Mouse (Mus musculus) liver, embryonic 11.5 days (tissue): ENCODE data around the gene Olfr288. TPM values are rescaled to one million over a fixed set of nuclear protein-coding genes. Genes with fewer than 3 reads are reported as not detected.

Source experiments
- ATAC-seq: fragments of 200-750 bp; cut with Nextera tagmentation; replicated peaks from 2 replicates; pipeline ENCODE4 v1.8.0; 2017; ENCODE audit warnings: moderate number of reproducible peaks, mild to moderate bottlenecking, moderate TSS enrichment, moderate library complexity; ENCODE audit not compliant: low FRiP score
- DNase-seq: peaks from one replicate; pipeline ENCODE4 v3.0.0-alpha.2; 2017; ENCODE audit warnings: low spot score
- H3K27ac ChIP-seq: fragments of 300-500 bp; sonication (generic); 2 replicates; pipeline ENCODE4 v1.5.1; 2014; ENCODE audit warnings: mild to moderate bottlenecking, low read depth, low read length, control low read depth
- H3K27me3 ChIP-seq: fragments of 300-500 bp; sonication (generic); replicated peaks from 2 replicates; pipeline ENCODE4 v1.6.1; 2014; ENCODE audit warnings: low read length, mixed read lengths; ENCODE audit not compliant: control insufficient read depth, insufficient read depth
- H3K36me3 ChIP-seq: fragments of 300-500 bp; sonication (generic); 2 replicates; pipeline ENCODE4 v1.6.1; 2014; ENCODE audit warnings: mild to moderate bottlenecking, low read length, moderate library complexity, mixed read lengths; ENCODE audit not compliant: control insufficient read depth, insufficient read depth
- H3K4me1 ChIP-seq: fragments of 300-500 bp; sonication (generic); replicated peaks from 2 replicates; pipeline ENCODE4 v1.6.1; 2014; ENCODE audit warnings: low read length, mixed read lengths; ENCODE audit not compliant: control insufficient read depth, insufficient read depth
- H3K4me2 ChIP-seq: fragments of 300-500 bp; sonication (generic); 2 replicates; pipeline ENCODE4 v1.6.1; 2014; ENCODE audit warnings: mild to moderate bottlenecking, control low read depth, moderate library complexity
- H3K4me3 ChIP-seq: fragments of 300-500 bp; sonication (generic); 2 replicates; pipeline ENCODE4 v1.5.1; 2014; ENCODE audit warnings: low read depth, low read length, control low read depth
- H3K9ac ChIP-seq: fragments of 300-500 bp; sonication (generic); 2 replicates; pipeline ENCODE4 v1.6.1; 2014; ENCODE audit warnings: low read depth, low read length, control low read depth
- H3K9me3 ChIP-seq: fragments of 300-500 bp; sonication (generic); 2 replicates; pipeline ENCODE4 v1.6.1; 2016; ENCODE audit warnings: low read length, inconsistent platforms, mixed read lengths; ENCODE audit not compliant: control insufficient read depth
- WGBS: fragments of 180-500 bp; shearing (Covaris S2); extraction: QIAGEN DNeasy Blood & Tissue Kit; methylation state at CpG from one replicate; pipeline ENCODE4 v1.1.7; 2014; 5-methylcytosine and 5-hydroxymethylcytosine counted together
- polyA plus RNA-seq: library from polyadenylated mRNA; unstranded; fragments of >200 nt; fragmentation: Nextera tagmentation; extraction: Ambion mirVana; gene quantifications from 2 replicates; pipeline ENCODE4 v1.2.1, GENCODE M21; 2014

Gene Olfr288
- polyA plus RNA-seq, result not detected in 2 replicates

DNA sequence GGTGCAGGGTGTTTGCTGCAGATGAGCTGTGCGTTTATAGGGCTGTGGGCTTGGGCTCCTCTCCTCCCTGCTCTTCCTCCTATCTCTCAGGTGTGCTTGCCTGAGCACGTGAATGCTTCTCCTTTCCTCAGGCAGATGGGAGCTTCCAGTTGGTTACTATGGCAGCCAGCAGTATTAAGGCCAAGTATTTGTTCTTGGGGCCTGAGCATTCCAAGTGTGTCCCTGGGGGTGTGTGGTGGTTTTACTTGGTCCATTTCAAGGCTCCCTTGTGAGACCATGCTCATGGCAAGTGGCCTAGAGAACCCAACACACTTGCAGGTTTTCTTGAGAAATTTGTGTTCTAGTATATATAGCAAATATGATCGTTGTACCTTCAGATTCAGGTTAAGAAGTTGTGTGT, at the start of gene Olfr288:
Gene Olfr288, minus strand, starts transcription at position 101 of the 400 bp plus-strand sequence.
- Histone ChIP-seq H3K9ac (no peak within 1 kb of the TSS), H3K36me3 (no peaks in the 10 kb centered on the region), H3K27me3 (no peaks in the 10 kb centered on the region), H3K4me1 (no peaks in the 10 kb centered on the region), H3K4me2 (no peak within 1 kb of the TSS), H3K4me3 (no peak within 1 kb of the TSS), H3K9me3 (no peaks in the 10 kb centered on the region), H3K27ac (no peak within 1 kb of the TSS)
- ATAC-seq, result no peak
- 57% methylated on average over 3 of the region's 3 CpGs for WGBS
- no peak for DNase-seq

DNA sequence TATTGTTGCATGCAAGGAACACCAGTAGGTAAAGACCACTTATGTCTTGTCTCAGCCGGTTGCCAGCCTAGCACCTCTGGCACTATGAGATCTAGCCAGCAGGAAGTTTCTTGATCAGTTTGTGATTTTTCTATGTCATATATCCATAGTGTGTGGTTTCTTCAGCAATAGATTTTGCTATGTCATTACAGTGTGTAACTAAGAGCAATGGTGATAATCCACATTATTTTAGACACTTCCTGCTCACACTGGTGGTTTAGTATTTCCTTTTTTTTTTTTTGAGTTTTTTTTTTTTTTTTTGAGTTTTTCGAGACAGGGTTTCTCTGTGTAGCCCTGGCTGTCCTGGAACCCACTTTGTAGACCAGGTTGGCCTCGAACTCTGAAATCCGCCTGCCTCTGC, 40.1 kb upstream of the Olfr288 start:
- 77% methylated on average over 4 of the region's 4 CpGs for WGBS
- Histone ChIP-seq H3K36me3 (no peaks in the 10 kb centered on the region), H3K9ac (no peak overlapping the region), H3K4me3 (no peak overlapping the region), H3K4me2 (no peak overlapping the region), H3K27ac (no peak overlapping the region), H3K4me1 (no peaks in the 10 kb centered on the region), H3K27me3 (no peaks in the 10 kb centered on the region), H3K9me3 (no peaks in the 10 kb centered on the region)
- ATAC-seq (no peak), DNase-seq (no peak)

DNA sequence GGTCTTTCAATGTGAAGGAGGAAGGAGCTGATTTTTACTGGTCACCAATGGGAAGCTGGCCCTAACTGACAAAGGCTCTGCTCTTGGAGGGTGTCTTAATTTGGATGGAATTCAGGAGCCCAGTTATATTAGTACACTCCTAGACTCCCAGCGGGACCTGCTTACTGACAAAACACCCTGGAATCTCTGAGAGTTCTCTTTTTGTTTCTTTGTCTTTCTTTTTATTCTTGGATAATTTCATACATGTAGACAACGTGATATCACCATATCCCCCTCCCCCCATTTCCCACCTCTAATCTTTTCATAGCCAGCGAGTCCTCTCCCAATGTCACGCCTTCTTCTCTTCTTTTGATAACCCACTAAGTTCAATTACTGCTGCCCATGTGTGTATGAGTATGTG, 39.0 kb upstream of the Olfr288 start, which contains the start of gene Olfr286:
Gene Olfr286, minus strand, starts transcription at position 101 of the 400 bp plus-strand sequence.
- Histone ChIP-seq H3K27me3 (no peaks in the 10 kb centered on the region), H3K9me3 (no peaks in the 10 kb centered on the region), H3K4me3 (no peak within 1 kb of the TSS), H3K4me2 (no peak within 1 kb of the TSS), H3K27ac (no peak within 1 kb of the TSS), H3K36me3 (no peaks in the 10 kb centered on the region), H3K9ac (no peak within 1 kb of the TSS), H3K4me1 (no peaks in the 10 kb centered on the region)
- no peak for DNase-seq
- 77% methylated on average over 4 of the region's 4 CpGs for WGBS
- no peak for ATAC-seq

DNA sequence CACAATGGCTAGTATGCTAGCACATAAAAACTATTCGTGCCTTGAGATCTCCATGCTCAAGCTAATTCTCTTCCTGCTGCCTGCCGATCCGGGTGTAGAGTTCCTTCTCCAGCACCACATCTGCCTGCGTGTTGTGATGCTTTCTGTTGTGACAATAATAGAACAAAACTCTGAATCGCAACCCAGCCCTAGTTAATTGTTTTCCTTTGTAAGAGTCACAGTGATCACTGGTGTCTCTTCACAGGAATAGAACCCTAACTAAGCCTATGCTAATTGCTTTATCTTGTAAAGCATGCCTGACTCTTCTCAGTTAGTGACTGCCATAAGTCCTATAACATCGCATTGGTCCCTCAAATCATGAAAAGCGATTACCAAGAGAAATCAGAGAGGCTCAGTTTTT, 30.8 kb upstream of the Olfr288 start:
- no peak for DNase-seq
- H3K36me3 ChIP-seq, result no peaks in the 10 kb centered on the region
- no peak overlapping the region for H3K27ac ChIP-seq
- H3K4me2 ChIP-seq, result no peak overlapping the region
- H3K9me3 ChIP-seq, result no peaks in the 10 kb centered on the region
- WGBS, result 67% methylated on average over 7 of the region's 7 CpGs
- no peak overlapping the region for H3K4me3 ChIP-seq
- no peak overlapping the region for H3K9ac ChIP-seq
- H3K27me3 ChIP-seq, result no peaks in the 10 kb centered on the region
- ATAC-seq, result no peak
- no peaks in the 10 kb centered on the region for H3K4me1 ChIP-seq

DNA sequence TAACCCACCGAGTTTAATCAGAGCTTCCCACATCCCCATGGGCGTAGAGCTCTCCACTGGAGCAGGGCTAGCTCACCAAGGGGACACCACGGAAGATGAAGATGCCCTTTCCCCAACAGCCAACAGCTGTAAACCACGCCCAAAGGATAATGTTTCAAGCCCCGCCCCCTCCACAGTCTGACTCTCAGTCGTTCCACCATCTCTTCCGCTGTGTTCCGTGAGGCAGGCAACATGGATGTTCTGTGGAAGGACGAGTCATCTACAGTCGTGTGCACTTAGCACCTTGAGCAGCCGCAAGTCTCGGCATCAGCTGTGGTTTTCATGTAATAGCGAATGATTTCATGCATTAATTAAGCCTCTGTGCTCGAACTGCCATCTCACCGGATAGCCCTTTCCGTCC, 30.3 kb upstream of the Olfr288 start:
- DNase-seq (no peak), ATAC-seq (no peak)
- Histone ChIP-seq H3K9me3 (no peaks in the 10 kb centered on the region), H3K4me1 (no peaks in the 10 kb centered on the region), H3K9ac (no peak overlapping the region), H3K4me3 (no peak overlapping the region), H3K4me2 (no peak overlapping the region), H3K36me3 (no peaks in the 10 kb centered on the region), H3K27ac (no peak overlapping the region), H3K27me3 (no peaks in the 10 kb centered on the region)
- 45% methylated on average over 16 of the region's 16 CpGs for WGBS

- DNase-seq (no peak), ATAC-seq (no peak)
- H3K9me3 ChIP-seq, result no peaks in the 10 kb centered on the region
- H3K27ac ChIP-seq, result no peak overlapping the region
- no peak overlapping the region for H3K4me2 ChIP-seq
- H3K4me1 ChIP-seq, result no peaks in the 10 kb centered on the region
- no peaks in the 10 kb centered on the region for H3K27me3 ChIP-seq
- H3K9ac ChIP-seq, result no peak overlapping the region
- no peak overlapping the region for H3K4me3 ChIP-seq
- no peaks in the 10 kb centered on the region for H3K36me3 ChIP-seq
These were observed 27.0 kb upstream of the Olfr288 start for GRCm38 (mm10) chr15:98222377-98222776.

DNA sequence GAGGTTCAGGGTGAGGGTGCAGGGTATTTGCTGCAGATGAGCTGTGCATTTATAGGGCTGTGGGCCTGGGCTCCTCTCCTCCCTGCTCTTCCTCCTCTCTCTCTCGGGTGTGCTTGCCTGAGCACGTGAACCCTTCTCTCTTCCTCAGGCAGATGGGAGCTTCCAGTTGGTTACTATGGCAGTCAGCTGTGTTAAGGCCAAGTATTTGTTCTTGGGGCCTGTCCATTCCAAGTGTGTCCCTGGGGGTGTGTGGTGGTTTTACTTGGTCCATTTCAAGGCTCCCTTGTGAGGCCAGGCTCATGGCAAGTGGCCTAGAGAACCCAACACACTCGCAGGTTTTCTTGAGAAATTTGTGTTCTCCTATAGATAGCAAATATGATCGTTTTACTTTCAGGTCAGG, 25.5 kb upstream of the Olfr288 start, which contains the start of the genes Gm44579 and Olfr287:
Gene Gm44579, minus strand, starts transcription at position 101 of the 400 bp plus-strand sequence.
Gene Olfr287, minus strand, starts transcription at position 180 of the 400 bp plus-strand sequence.
- no peak within 1 kb of the TSS for H3K4me3 ChIP-seq
- H3K27ac ChIP-seq, result no peak within 1 kb of the TSS
- no peaks in the 10 kb centered on the region for H3K27me3 ChIP-seq
- no peaks in the 10 kb centered on the region for H3K9me3 ChIP-seq
- no peak within 1 kb of the TSS for H3K9ac ChIP-seq
- ATAC-seq (no peak), DNase-seq (no peak)
- H3K36me3 ChIP-seq, result no peaks in the 10 kb centered on the region
- H3K4me2 ChIP-seq, result no peak within 1 kb of the TSS
- WGBS, result 61% methylated on average over 4 of the region's 4 CpGs
- H3K4me1 ChIP-seq, result no peaks in the 10 kb centered on the region

DNA sequence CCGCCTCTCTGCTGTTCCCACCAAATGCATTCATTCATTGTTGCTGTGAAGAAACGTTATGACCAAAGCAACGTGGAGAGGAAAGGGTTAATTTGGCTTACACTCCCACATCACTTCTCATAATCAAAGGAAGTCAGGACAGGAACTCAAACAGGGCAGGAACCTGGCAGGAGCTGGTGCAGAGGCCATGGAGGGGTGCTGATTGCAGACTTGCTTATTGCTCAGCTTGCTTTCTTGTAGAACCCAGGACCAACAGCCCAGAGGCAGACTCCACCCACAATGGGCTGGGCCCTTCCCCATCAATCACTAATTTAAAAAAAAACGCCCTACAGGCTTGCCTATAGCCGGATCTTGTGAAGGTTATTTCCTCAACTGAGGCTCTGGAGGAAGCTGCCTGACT, 18.8 kb upstream of the Olfr288 start:
- Histone ChIP-seq H3K4me1 (no peaks in the 10 kb centered on the region), H3K9ac (no peak overlapping the region), H3K27me3 (no peaks in the 10 kb centered on the region), H3K27ac (no peak overlapping the region), H3K4me3 (no peak overlapping the region), H3K4me2 (no peak overlapping the region), H3K9me3 (no peaks in the 10 kb centered on the region), H3K36me3 (no peaks in the 10 kb centered on the region)
- no peak for ATAC-seq
- 50% methylated on average over 5 of the region's 5 CpGs for WGBS
- no peak for DNase-seq

GRCm38 (mm10) chr15:98213336-98213870, 18.1 kb upstream of the Olfr288 start:
- Histone ChIP-seq H3K27me3 (no peaks in the 10 kb centered on the region), H3K9me3 (no peaks in the 10 kb centered on the region), H3K4me1 (no peaks in the 10 kb centered on the region), H3K4me2 (no peak overlapping the region), H3K27ac (no peak overlapping the region), H3K9ac (no peak overlapping the region), H3K4me3 (no peak overlapping the region), H3K36me3 (no peaks in the 10 kb centered on the region)
- 63% methylated on average over 5 of the region's 5 CpGs for WGBS
- no peak for DNase-seq
- ATAC-seq, result no peak
